Mouse (Mus musculus) ovary, postnatal 10 days (tissue): ENCODE data around the gene Mad2l2.

Experiments used
- DNase-seq: peaks from one replicate; pipeline ENCODE4 v3.0.0; 2022; ENCODE audit warnings: low spot score

The Mad2l2 gene

DNA sequence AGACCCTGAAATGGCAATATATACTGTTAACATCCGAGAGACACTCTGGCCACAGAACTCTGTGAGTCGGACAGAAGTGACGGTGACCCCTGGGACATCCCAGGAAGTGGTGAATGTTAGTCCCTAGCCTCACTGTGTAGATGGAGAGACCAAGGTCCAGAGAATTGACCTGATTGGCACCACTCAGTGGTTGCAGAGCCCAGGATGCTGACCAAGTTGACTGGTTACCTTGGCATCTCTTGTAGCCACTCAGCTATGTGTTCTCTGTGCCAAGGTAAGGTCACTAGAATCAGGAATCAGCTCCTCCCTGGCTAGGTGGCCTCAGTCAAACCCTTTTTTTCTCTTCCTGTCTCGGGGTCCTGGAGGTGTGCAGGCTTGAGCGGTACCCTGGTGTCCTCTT is 13.5 kb downstream of the Mad2l2 start:
- DNase-seq: no peak

DNA sequence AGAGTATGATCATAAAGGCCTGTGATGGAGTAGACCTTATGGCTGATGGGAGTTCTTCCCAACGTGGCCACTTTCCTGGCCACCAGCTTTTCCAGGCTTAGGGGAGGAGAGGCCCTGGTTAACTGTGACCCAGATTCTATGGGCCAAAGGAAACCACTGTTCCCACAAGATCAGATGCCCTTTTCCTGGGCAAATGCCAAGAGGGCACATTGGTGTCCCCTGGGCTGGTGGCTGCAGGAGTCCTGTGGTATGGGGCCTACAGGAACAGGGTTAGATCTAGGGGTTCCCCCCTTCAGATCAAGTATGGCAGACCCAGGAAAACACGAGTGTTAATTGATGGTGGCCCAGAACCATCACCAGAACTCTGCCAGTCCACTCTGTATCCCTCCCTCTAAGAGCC is 17.5 kb downstream of the Mad2l2 start:
- no peak for DNase-seq

DNA sequence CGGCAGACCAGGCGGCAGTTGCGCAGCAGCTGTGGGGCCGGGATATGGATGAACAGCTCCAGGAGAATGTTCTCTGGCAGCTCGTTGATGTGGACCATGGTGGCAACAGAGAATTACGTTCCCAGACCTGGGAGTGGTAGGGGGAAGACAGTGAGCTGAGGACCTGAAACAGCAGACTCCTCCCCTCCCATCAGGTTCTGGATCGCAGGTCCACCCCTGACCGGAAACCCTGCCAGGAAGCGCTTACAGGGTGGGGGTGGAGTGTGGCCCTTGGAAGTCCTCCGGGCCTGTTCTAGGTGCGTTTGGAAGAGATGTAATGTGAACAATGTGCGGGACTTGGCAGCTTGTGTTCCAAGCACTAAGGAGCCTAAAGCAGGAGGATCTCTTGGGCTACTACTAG is 19.4 kb downstream of the Mad2l2 start:
- DNase-seq: no peak

DNA sequence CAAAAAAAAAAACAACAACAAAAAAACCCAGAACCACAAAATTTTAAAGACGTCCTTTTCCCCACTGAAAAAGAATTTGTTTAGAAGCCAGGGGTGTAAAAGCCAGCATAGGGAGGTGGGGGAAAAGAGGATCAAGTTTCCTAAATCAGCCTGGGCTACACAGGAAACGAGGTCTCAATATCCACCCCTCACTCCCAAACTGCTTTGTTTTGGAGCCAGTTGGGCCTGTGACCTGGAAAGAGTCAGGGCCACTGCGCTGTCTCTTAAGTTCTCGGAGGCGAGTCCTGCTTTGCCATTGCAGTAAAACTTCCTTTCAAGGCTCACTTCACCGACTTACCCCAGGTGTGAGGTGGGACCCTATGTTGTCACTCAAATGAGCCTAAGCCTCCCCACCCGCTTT is 20.1 kb downstream of the Mad2l2 start:
- DNase-seq: no peak

DNA sequence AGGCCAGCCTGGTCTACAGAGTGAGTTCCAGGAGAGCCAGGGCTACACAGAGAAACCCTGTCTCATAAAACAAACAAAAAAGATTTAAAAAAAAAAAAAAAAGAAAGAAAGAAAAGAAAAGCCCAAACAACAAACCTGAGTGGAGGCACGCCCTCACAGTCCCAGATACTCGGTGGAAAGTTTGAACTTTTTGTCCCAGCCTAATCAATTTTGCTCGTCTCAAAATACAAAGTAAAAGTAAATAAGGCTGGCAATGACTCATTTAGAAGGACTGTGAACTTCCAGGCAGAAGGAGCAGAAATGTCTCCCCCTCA is 20.7 kb downstream of the Mad2l2 start:
- DNase-seq: no peak

DNA sequence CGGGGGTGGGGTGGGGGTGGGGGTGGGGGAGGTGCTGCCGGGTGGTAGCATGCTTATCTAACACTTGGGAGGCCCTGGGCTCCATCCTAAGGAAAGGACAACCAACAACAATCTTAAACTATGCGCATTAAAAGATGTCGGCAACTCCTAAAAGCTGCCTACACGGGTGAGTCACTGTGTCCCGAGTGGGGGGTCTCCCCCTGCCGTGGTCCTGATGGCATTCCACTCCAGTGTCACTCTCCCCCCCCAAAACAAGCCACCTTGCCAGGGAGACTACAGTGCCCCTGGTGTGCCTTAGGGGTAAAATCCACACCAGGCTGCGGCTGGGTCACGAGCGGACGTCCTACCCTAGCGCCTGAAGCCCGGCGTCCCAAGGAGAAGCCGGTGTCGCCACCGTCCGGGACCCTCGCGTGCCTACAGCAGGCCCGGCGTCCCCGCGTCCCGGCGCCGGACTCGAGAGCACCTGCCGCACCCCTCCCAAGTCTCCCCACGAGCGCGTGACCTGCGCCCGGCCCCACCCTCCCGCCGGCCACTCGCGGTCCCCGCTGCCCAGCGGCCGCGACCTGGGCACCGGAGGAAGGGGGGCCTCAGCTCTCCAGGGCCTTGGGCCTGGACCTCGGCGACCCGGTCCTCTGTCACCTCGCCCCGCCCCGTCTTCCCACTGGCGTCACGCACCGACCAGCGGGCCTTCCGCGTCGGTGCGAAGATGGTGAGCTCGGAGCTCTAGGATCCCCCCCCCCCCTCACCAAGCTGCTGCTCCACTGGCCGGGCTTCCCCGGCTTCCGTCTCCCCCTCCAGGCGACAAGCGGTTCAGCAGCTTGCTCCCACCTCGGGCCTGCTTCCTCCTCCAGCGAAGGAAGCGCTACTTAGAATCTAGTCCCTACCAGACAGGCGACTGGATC is 21.3 kb downstream of the Mad2l2 start, which contains the start of gene Fbxo6:
Gene Fbxo6, minus strand, starts transcription at position 874 of the 902 bp plus-strand sequence.
- DNase-seq: peak; percentile 58

DNA sequence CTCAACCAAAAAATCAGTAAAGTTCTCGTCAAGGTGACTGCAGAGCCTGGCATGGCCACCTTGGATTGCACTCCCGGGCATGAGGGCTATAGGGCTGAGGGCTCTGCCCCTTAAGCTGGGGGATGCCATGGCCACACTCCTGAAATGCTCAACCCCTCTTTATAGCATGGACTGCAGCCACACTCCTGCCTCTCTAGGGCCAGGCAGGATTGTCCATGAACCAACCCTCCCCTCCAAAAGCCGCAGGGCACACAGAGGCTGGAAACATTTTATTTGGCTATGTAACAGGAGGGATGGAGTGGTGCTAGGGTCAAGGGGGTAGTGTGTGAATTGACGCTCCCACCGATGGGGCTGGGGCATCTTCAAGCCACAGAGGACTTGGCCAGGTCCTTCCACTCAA is 22.4 kb downstream of the Mad2l2 start:
- no peak for DNase-seq

DNA sequence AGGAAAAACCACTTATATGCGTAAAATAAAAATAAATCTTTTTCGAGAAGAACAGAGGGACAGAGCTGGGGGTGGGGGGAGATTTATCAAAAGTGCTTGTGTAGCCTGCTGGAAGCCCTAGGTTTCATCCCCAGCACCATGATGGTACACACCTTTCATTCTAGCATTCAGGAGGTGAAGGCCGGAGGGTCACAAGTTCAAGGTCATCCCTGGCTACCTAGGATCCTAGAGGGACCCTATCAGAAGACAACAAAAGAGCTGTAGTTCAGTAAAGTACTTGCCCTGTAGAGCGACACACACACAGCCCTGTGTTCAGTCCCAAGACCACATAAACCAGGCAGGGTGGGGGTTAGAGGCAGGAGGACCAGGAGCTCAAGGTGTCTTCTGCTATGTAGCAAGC is 23.8 kb downstream of the Mad2l2 start:
- no peak for DNase-seq

DNA sequence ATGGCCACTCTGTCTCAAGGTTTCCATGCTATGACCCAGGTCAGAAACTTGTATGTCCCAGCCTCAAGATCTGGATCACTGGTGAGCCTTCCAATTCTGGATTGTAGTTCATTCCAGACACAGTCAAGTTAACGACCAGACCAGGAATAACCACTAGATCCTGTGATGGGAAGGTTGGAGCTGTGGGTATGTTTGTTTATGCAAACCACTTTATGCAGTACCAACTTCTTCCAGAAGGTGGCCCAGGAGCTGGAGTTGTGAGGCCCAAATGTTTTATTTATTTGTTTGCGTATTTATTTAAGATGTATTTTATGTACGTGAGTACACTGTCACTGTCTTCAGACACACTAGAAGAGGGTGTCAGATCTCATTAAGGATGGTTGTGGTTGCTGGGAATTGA is 24.8 kb downstream of the Mad2l2 start:
- DNase-seq: no peak

DNA sequence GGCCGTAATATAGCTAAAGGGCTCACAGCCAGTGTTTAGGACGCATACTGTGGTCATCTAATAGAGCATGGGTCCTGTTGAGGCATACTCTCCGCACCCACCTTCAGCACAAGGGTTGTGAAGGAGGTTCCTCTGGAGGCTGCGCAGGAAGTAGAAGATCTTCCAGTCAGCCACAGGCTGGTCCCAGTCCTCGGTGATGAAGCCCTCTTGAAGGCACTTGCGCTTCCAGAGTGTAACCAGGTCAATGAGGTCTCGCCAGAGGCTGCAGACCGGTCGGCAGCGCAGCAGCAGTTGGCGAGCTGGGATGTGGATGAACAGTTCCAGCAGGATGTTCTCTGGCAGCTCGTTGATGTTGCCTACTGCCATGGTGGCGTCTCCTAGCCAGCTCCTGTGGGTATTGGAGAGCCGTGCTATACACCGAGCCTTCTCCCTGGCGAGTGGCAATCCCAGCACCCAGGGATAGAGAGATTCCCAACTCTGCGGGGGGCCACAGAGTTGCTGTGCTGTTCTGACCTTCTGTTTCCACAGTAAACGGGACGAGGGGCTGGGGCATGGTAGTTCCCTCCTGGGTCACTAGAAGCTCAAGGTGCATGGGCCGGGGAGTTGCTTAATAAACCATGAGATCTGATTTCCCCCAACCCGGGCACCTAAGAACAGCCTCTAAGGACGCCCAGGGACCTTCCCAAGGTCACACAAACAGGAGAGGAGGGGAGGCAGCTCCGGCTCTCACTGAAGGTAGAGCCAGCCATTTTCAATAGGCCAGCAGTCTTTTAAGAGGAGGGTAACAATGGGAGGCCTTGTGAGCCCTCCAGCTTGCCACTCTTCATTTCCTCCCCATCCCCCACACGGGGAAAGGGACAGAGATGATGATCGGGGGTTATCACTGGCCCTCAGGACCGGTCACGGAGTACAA is 28.5 kb downstream of the Mad2l2 start:
- no peak for DNase-seq

DNA sequence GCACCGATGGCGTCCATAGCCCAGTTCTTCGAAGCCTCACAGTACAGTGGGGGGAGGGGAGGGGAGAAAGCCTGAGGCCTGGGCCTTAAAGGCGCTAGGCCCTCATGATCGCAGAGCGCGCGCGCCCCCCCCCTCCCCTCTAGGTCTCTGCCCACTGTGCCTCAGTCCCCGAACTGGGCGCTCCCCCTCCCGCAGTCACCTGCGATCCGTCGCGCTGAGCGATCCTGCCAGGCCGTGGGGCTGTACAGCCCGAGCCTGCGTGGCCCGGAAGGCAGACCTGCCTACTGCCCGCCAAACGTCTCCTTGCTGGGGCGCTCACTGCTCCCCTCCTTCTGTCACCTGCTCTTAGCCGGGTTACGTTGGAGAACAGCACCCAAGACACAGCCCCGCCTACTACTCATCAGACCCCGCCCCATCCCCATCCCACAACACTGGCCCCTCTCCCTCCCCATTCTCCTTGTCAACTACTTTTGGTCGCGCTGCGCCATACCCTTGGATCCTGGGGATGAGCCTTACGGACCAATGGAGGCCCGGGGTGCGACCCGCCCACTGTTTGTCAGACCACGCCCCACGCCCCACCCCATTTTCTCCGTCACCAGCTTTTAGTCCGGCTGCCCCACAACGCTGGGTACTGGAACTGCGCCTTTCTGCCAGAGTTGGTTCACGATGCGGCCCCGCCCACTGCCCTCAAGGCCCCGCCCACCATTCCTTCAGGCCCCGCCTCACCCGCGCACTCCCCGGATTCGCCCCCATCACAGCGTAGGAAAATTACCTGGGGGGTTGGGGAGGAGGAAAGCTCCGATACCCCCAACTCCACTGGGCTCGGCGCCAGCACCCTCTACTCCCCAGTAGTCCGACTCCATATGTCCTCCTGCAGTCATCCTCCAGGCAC is 29.6 kb downstream of the Mad2l2 start:
- DNase-seq: peak; percentile 36

DNA sequence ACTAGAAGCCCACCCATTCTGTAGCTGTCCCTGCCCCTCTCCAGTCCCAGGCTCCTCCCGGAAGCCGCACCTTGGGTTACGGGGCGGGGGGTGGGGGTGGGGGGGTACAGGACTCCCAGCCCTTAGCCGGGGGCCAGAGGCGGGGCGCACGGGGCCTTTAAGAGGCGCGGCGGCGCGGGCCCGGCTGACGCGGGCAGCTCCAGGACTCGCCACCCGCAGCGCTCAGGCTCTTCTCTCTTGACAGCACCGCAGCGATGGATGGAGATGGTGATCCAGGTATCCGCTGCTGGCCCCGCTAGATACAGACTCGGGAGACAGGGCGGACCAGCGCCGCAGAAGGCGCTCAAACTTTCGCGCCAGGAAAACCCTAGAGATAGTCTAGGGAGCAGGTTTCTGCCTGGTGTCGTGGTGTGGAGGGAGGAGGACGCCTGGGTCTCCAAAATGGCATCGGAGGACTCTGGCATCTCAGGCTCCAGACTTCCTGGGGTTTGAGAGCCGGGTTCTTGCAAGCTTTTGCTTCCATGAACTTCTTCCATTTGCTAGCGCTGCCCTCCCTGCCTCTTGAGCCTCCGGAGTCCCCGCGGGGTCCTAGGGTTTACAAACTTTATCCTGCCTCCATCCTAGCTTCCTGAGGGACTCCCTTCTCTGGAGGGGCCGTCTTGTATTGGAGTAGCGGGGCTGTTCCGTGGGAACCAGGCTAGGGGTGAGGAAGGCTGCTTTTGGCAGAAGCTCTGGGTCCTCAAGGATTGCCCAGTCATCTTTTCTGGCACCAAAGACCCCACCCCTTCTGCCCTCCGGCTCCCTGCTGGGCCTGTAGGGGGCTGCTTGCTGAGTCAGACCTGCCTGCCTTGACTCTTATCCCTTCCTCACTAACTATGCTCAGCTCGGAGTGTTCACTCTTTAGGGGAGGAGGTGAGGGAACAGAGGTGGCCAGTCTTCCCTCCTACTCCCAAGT is 30.5 kb downstream of the Mad2l2 start, which contains the start of the genes Fbxo44 and Fbxo2:
Gene Fbxo44, minus strand, starts transcription at position 47 of the 955 bp plus-strand sequence.
Gene Fbxo2, plus strand, starts transcription at position 186 of the 955 bp plus-strand sequence.
- no peak for DNase-seq

DNA sequence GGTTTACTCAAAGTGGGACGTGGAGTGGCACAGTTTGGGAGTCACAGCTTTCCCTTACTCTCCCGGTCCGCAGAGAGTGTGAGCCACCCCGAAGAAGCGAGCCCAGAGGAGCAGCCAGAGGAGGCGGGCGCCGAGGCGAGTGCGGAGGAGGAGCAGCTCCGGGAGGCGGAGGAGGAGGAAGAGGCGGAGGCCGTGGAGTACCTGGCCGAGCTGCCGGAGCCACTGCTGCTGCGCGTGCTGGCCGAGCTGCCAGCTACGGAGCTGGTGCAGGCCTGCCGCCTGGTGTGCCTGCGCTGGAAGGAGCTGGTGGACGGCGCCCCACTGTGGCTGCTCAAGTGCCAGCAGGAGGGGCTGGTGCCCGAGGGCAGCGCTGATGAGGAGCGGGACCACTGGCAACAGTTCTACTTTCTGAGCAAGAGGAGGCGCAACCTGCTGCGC is 33.8 kb downstream of the Mad2l2 start:
- peak; percentile 48 for DNase-seq

DNA sequence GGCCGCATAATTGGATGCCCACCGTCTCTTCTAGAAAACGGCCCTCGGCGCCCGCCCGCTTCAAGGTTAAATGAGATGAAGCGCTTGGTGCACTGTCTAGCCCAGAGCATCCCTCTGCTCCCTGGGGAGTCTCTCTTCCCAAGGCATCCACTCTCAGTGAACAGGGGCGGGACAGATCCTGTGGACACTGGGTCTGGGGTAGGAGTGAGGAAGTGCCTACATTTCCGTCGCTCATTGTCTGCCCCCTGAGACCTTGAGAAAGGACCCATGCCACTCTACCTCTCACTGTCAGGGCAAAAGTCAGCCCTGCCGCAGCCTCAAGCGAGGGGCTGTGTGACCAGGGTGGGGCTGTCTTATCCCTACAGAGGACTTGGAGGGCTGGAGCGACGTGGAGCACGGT is 34.3 kb downstream of the Mad2l2 start:
- no peak for DNase-seq

DNA sequence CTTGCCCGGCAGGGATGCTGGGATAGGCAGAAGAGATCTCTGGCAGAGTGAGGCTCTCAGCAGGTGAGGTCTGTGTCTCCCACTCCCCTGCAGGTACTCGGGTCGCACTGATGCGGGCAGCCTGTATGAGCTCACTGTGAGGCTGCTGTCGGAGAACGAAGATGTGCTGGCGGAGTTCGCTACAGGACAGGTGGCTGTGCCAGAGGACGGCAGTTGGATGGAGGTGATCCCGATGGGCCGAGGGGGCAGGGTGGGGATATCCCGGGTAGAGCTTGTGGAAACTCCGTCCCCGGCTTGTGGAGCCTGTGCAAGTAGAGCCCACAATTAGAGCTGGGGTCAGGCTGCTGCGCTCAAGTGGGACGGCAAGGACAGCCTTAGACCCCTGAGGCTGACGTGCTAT is 35.4 kb downstream of the Mad2l2 start:
- DNase-seq: no peak

DNA sequence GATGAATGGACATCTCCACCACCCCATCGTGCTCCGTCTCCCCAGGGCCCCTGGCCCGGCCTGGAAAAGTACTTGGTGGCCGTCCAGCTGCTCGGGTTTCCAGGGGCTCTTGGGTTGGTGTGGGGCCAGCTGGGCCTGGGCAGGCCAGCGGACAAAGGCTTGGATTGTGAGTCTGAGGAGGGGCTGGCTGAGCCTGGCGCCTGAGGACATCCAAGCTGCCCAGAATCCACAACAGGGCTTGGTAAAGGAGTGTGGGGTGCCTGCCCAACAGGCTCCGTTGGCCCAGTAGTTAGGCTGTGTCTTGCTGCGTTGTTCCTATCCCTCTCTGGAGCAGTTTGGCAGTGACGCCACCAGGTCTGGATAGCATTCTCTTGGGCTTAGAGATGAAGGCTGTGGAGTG is 36.2 kb downstream of the Mad2l2 start:
- DNase-seq: no peak

DNA sequence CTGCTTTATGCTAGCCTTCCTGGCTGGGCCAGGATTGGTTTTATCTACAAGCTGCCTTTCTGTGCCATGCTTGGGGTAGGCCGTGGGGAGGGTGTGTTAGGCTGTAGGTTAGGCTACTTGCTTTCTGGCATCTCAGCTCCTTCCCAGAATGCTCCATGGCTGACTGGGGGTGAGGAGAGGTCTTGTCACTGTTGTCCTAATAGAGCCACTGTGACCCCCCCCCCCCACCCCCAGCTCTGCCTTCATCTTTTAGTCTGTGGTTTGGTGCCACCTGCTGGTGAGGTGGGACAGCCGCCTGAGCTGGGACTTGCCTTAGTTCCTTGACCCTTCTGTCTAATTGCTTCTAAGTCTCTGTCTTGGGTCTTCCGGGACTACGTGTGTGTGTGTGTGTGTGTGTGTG is 36.8 kb downstream of the Mad2l2 start:
- no peak for DNase-seq

DNA sequence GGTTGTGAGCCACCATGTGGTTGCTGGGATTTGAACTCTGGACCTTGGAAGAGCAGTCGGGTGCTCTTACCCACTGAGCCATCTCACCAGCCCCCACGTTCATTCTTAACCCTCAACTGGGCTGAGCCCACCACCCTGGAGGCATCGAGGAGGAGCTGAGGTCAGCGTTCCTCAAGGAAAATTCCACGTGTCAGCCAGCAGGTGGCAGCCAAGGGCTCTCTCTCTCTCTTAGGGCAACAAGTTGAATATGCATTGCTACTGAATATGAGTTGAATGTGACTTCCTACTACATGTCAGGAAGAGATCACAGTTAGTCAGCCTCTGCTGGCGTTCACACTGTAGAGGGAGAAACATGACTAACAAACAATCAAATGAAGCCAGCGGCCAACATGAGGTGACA is 38.1 kb downstream of the Mad2l2 start:
- DNase-seq: no peak

DNA sequence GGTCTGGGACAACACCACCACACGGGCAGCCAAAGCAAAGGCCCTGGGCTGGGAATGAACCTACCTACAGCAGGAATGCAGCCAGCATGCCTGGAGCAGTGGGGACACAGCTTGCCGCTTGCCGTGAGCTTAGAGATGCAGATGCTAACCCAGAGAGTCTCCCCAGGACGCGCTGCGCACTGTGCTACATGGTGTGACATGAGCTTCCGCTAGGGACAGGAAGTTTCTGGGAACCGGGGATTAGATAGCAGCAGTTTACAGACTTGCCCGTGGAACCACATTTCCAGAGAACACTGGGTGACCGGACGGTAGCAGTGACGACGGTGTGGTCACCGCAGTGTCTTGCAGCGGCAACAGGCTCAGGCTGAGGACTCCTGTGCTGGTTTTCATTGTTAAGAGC is 39.4 kb downstream of the Mad2l2 start:
- no peak for DNase-seq

DNA sequence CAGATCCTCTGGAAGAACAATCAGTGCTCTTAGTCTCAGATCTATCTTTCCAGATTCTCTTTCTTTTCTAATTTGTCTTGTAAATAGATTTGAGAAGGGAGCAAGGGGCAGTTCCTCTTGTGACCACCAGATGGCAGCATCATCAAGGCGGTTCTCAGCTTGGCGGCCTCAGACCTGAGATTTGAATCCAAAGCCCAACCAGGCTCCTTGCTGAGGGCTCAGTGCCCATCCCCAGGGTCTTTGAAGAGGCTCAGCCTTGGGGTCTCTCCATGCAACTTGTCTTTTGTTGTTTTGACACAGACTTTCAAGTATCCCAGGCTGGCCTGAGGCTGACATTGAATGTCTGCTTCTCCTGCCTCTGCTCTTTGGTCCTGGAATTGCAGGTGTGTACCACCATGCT is 40.7 kb downstream of the Mad2l2 start:
- DNase-seq: no peak

DNA sequence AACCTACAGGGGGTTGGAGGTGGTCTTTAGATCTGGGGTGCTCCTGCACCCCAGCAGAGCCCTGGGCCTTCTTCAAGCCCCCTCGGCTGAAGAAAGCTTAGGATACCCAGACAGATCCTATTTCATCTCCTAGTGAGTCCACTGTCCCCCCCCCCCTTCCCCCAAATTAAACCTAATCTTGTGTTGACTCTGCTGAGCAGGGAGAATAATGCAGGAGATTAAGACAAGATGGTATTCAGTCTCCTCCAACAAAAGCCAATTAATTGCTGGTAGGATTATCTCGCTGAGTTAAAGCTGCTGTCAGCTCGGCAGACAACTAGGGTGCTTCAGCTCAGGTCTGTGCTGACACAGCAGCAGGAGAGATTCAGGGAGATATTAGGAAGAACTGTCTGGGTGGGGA is 41.1 kb downstream of the Mad2l2 start:
- DNase-seq: no peak
